Mouse (Mus musculus): ENCODE data around the gene Rpl15.
A peak's percentile ranks its signal among the peaks of the same experiment; 100 is the strongest.
"Not testable (repeated sequence)": the region's sequence is repeated elsewhere in the genome, so short reads cannot be mapped to it uniquely, and the experiment has no call there.

The Rpl15 gene

GRCm38 (mm10) chr14:18240132-18240531, 31.1 kb downstream of the Rpl15 start:
- no peak for DNase-seq

GRCm38 (mm10) chr14:18238750-18239731, 32.1 kb downstream of the Rpl15 start, which contains the start of gene Nr1d2:
Nr1d2 (minus strand) TSS chr14:18239127.
- DNase-seq, result peak; percentile 100

GRCm38 (mm10) chr14:18238131-18238749, 33.0 kb downstream of the Rpl15 start:
- peak; percentile 99 for DNase-seq

GRCm38 (mm10) chr14:18237381-18237780, 33.8 kb downstream of the Rpl15 start:
- no peak for DNase-seq

GRCm38 (mm10) chr14:18236496-18237235, 34.5 kb downstream of the Rpl15 start:
- DNase-seq, result not testable (repeated sequence)

GRCm38 (mm10) chr14:18233981-18234960, 36.9 kb downstream of the Rpl15 start:
- DNase-seq, result peak; percentile 24

- DNase-seq, result no peak
These were observed 38.1 kb downstream of the Rpl15 start for GRCm38 (mm10) chr14:18233076-18233475.

GRCm38 (mm10) chr14:18231866-18232265, 39.3 kb downstream of the Rpl15 start:
- not testable (repeated sequence) for DNase-seq

- not testable (repeated sequence) for DNase-seq
These were observed 41.4 kb downstream of the Rpl15 start for GRCm38 (mm10) chr14:18229751-18230150.

- not testable (repeated sequence) for DNase-seq
These were observed 45.0 kb downstream of the Rpl15 start for GRCm38 (mm10) chr14:18226181-18226580.

- not testable (repeated sequence) for DNase-seq
These were observed 45.8 kb downstream of the Rpl15 start for GRCm38 (mm10) chr14:18225431-18225830.

GRCm38 (mm10) chr14:18221977-18222376, 49.2 kb downstream of the Rpl15 start:
- DNase-seq, result no peak

All from lung, postnatal 36 days (tissue).